Mouse (Mus musculus) forebrain, embryonic 16.5 days (tissue): ENCODE measurements around the gene Vwc2. TPM values are rescaled to one million over a fixed set of nuclear protein-coding genes. Genes with fewer than 3 reads are reported as not detected.

Source experiments
- ATAC-seq: fragments of 200-750 bp; cut with Nextera tagmentation; 2 replicates; pipeline ENCODE4 v1.8.0; 2017; ENCODE audit warnings: mild to moderate bottlenecking, moderate library complexity
- H3K27ac ChIP-seq: fragments of 300-500 bp; sonication (generic); 2 replicates; pipeline ENCODE4 v1.5.1; 2014; ENCODE audit warnings: low read length, control low read depth
- H3K27me3 ChIP-seq: fragments of 300-500 bp; sonication (generic); replicated peaks from 2 replicates; pipeline ENCODE4 v1.6.1; 2014; ENCODE audit warnings: low read length; ENCODE audit not compliant: control insufficient read depth, insufficient read depth
- H3K36me3 ChIP-seq: fragments of 300-500 bp; sonication (generic); 2 replicates; pipeline ENCODE4 v1.6.1; 2014; ENCODE audit not compliant: control insufficient read depth, insufficient read depth
- H3K4me1 ChIP-seq: fragments of 300-500 bp; sonication (generic); replicated peaks from 2 replicates; pipeline ENCODE4 v1.6.1; 2014; ENCODE audit warnings: low read length; ENCODE audit not compliant: control insufficient read depth, insufficient read depth
- H3K4me2 ChIP-seq: fragments of 300-500 bp; sonication (generic); 2 replicates; pipeline ENCODE4 v1.6.1; 2014; ENCODE audit warnings: mild to moderate bottlenecking, low read length, control low read depth
- H3K4me3 ChIP-seq: fragments of 300-500 bp; sonication (generic); replicated peaks from 2 replicates; pipeline ENCODE4 v1.5.1; 2014; ENCODE audit warnings: mild to moderate bottlenecking, low read length, control low read depth
- H3K9ac ChIP-seq: fragments of 300-500 bp; sonication (generic); replicated peaks from 2 replicates; pipeline ENCODE4 v1.6.1; 2014; ENCODE audit warnings: low read depth, low read length, control low read depth
- H3K9me3 ChIP-seq: fragments of 300-500 bp; sonication (generic); 2 replicates; pipeline ENCODE4 v1.6.1; 2016; ENCODE audit warnings: low read length; ENCODE audit not compliant: control insufficient read depth
- WGBS: fragments of 180-500 bp; shearing (Covaris S2); extraction: QIAGEN DNeasy Blood & Tissue Kit; methylation state at CpG from one replicate; pipeline ENCODE4 v1.1.7; 2014; 5-methylcytosine and 5-hydroxymethylcytosine counted together
- polyA plus RNA-seq: library from polyadenylated mRNA; unstranded; fragments of >200 nt; fragmentation: Nextera tagmentation; extraction: Ambion mirVana; gene quantifications from 2 replicates; pipeline ENCODE4 v1.2.1, GENCODE M21; 2015

Vwc2 gene
- polyA plus RNA-seq, 1 experiment from 2014 or later = 4.6 TPM

- H3K4me3 ChIP-seq = no peak overlapping the region
- no peaks in the 10 kb centered on the region for H3K36me3 ChIP-seq
- H3K4me2 ChIP-seq = no peak overlapping the region
- WGBS = 76% methylated on average over 2 of the region's 2 CpGs
- no peaks in the 10 kb centered on the region for H3K27me3 ChIP-seq
- H3K4me1 ChIP-seq = no peaks in the 10 kb centered on the region
- no peak overlapping the region for H3K9ac ChIP-seq
- ATAC-seq = no peak
- no peak overlapping the region for H3K27ac ChIP-seq
- no peaks in the 10 kb centered on the region for H3K9me3 ChIP-seq
These were observed 68.7 kb downstream of the Vwc2 start for GRCm38 (mm10) chr11:11182705-11183104.

GRCm38 (mm10) chr11:11223162-11223561, 109.1 kb downstream of the Vwc2 start:
- WGBS = 16% methylated on average over 1 of the region's 1 CpGs
- ATAC-seq = 0 out of 2 replicates have a peak, but pooled peaks have one; percentile 47
- H3K9me3 ChIP-seq = no peaks in the 10 kb centered on the region

DNA sequence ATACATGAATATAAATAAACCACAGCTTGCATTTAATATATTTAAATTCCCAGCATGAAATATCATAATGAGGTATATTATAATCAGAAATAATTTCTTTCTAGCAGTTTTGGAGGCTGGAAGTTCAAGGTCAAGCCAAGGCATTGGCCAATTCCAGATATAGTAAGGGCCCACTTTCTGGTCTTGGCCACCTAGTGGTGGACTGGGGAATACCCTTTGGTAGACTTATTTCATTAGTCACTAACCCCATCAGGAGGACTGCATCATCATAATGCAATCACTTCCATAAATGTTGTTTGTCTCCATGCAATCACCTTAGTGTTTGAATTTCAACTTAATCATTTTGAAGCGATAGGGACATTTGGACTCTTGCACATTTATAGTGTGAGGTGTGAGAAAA, 125.3 kb downstream of the Vwc2 start:
- no peaks in the 10 kb centered on the region; the same call in 1 of the 2 replicates for H3K4me1 ChIP-seq
- H3K36me3 ChIP-seq = no peaks in the 10 kb centered on the region
- H3K27ac ChIP-seq = no peak overlapping the region
- ATAC-seq = no peak
- H3K9me3 ChIP-seq = no peaks in the 10 kb centered on the region
- no peak overlapping the region for H3K4me3 ChIP-seq
- no peak overlapping the region for H3K4me2 ChIP-seq
- no peaks in the 10 kb centered on the region for H3K27me3 ChIP-seq
- WGBS = 74% methylated on average over 1 of the region's 1 CpGs
- H3K9ac ChIP-seq = no peak overlapping the region

More at GRCm38 (mm10) chr11:11223162-11223561, 109.1 kb downstream of the Vwc2 start:
- Histone ChIP-seq H3K4me3 (no peak overlapping the region), H3K4me1 (no peaks in the 10 kb centered on the region), H3K4me2 (no peak overlapping the region), H3K36me3 (no peaks in the 10 kb centered on the region), H3K27me3 (no peaks in the 10 kb centered on the region), H3K9ac (no peak overlapping the region), H3K27ac (no peak overlapping the region)

- H3K9me3 ChIP-seq = no peaks in the 10 kb centered on the region
- H3K4me1 ChIP-seq = no peaks in the 10 kb centered on the region; the same call in 1 of the 2 replicates
- H3K27ac ChIP-seq = no peak overlapping the region
- H3K36me3 ChIP-seq = no peaks in the 10 kb centered on the region
- H3K27me3 ChIP-seq = no peaks in the 10 kb centered on the region
- no peak overlapping the region for H3K4me2 ChIP-seq
- 38% methylated on average over 6 of the region's 6 CpGs for WGBS
- H3K9ac ChIP-seq = no peak overlapping the region
- ATAC-seq = peak; percentile 82
- H3K4me3 ChIP-seq = no peak overlapping the region
These were observed 128.8 kb downstream of the Vwc2 start for GRCm38 (mm10) chr11:11242694-11243377.

DNA sequence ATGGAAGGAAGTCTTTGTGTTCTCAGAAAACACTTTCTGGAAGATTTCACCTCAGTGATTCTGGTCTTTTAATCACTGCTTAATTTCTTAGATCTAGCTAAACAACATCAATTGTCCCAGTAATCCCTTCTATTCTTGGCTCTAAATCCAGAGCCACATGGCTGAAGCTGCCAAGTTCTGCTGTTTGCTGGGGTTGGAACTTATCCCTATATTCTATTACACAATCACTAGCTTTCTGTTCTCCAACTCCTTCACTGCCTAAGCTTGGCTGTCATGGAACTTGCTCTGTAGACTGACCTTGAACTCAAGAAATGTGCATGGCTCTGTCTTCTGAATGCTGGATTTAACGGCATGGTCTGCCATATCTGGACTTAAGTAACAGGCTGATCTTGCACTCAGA, 143.3 kb downstream of the Vwc2 start:
- H3K9ac ChIP-seq = no peak overlapping the region
- no peaks in the 10 kb centered on the region for H3K36me3 ChIP-seq
- no peak for ATAC-seq
- WGBS = 94% methylated on average over 1 of the region's 1 CpGs
- H3K4me2 ChIP-seq = no peak overlapping the region
- no peaks in the 10 kb centered on the region for H3K27me3 ChIP-seq
- H3K4me3 ChIP-seq = no peak overlapping the region
- no peaks in the 10 kb centered on the region for H3K9me3 ChIP-seq
- no peak overlapping the region for H3K27ac ChIP-seq
- H3K4me1 ChIP-seq = no peaks in the 10 kb centered on the region

DNA sequence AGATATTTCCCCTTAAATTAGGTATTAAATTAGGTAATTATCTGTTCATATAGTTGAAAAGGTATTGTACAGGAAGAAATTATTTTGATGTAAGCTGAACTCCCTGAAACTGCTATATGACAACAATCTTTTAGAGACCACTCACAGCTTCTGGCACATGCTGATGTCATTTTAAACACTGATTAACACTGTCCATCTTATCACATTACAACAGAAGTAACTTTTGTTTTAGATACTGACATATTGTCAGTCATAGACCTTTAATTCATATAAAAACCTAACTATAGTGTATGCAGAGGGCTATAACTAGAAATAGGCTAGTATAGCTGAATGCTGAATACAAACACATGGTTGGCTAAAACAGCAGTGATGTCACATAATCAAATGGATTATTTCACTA, 166.1 kb downstream of the Vwc2 start:
- Histone ChIP-seq H3K9me3 (no peaks in the 10 kb centered on the region), H3K4me1 (no peaks in the 10 kb centered on the region), H3K27me3 (no peaks in the 10 kb centered on the region), H3K36me3 (no peaks in the 10 kb centered on the region), H3K27ac (no peak overlapping the region), H3K4me3 (no peak overlapping the region), H3K4me2 (no peak overlapping the region), H3K9ac (no peak overlapping the region)
- no peak for ATAC-seq

- ATAC-seq = no peak
- no peak overlapping the region for H3K4me2 ChIP-seq
- H3K9ac ChIP-seq = no peak overlapping the region
- H3K27ac ChIP-seq = no peak overlapping the region
- no peaks in the 10 kb centered on the region for H3K9me3 ChIP-seq
- H3K36me3 ChIP-seq = no peaks in the 10 kb centered on the region
- no peaks in the 10 kb centered on the region for H3K4me1 ChIP-seq
- WGBS = 89% methylated on average over 3 of the region's 3 CpGs
- H3K27me3 ChIP-seq = no peaks in the 10 kb centered on the region
- no peak overlapping the region for H3K4me3 ChIP-seq
These were observed 169.5 kb downstream of the Vwc2 start for GRCm38 (mm10) chr11:11283512-11283911.
